Mouse (Mus musculus): ENCODE measurements around the gene Ncf4.

GRCm38 (mm10) chr15:78278308-78278707 lies 33.7 kb downstream of the Ncf4 start:
- TF ChIP-seq CTCF (IDR thresholded peaks at IDR 0.05; ENCODE audit: borderline replicate concordance, control insufficient read depth, extremely low read depth, insufficient read depth, low read length, poor library complexity) (no peak), POLR2A (IDR thresholded peaks at IDR 0.05; ENCODE audit: control insufficient read depth, extremely low read depth, insufficient read depth, low read length, poor library complexity) (no peak)
